Mouse (Mus musculus): Measurements from ENCODE around the gene Aim2. TPM values are rescaled to one million over a fixed set of nuclear protein-coding genes. Genes with fewer than 3 reads are reported as not detected.
"Not testable (repeated sequence)": the region's sequence is repeated elsewhere in the genome, so short reads cannot be mapped to it uniquely, and the experiment has no call there.

Aim2 gene
- total RNA-seq, 2 experiments from 2014 or later, result 3.2 to 4.6 TPM

GRCm38 (mm10) chr1:173443061-173443460 lies 92.4 kb downstream of the Aim2 start:
- no peak for DNase-seq (ENCODE audit: extremely low spot score in 1 of 2, low spot score in 1 of 2)

GRCm38 (mm10) chr1:173447067-173447466 lies 96.4 kb downstream of the Aim2 start:
- DNase-seq (ENCODE audit: extremely low spot score in 1 of 2, low spot score in 1 of 2), result no peak

- no peak for DNase-seq (ENCODE audit: extremely low spot score in 1 of 2, low spot score in 1 of 2)
Observed at GRCm38 (mm10) chr1:173450621-173451020, 99.9 kb downstream of the Aim2 start.

- no peak for DNase-seq (ENCODE audit: extremely low spot score in 1 of 2, low spot score in 1 of 2)
Observed at GRCm38 (mm10) chr1:173451665-173452064, 101.0 kb downstream of the Aim2 start.

GRCm38 (mm10) chr1:173456139-173456754 lies 105.6 kb downstream of the Aim2 start:
- DNase-seq (ENCODE audit: extremely low spot score in 1 of 2, low spot score in 1 of 2), result no peak

- no peak for DNase-seq (ENCODE audit: extremely low spot score in 1 of 2, low spot score in 1 of 2)
Observed at GRCm38 (mm10) chr1:173456761-173457160, 106.1 kb downstream of the Aim2 start.

GRCm38 (mm10) chr1:173480399-173481181 lies 129.9 kb downstream of the Aim2 start:
- not testable (repeated sequence) for DNase-seq (ENCODE audit: extremely low spot score in 1 of 2, low spot score in 1 of 2)

- not testable (repeated sequence) for DNase-seq (ENCODE audit: extremely low spot score in 1 of 2, low spot score in 1 of 2)
Observed at GRCm38 (mm10) chr1:173481182-173481574, 130.5 kb downstream of the Aim2 start.

GRCm38 (mm10) chr1:173490812-173491480 lies 140.3 kb downstream of the Aim2 start, which contains the start of gene Ifi206:
Ifi206 (minus strand) TSS chr1:173491041.
- not testable (repeated sequence) for DNase-seq (ENCODE audit: extremely low spot score in 1 of 2, low spot score in 1 of 2)

- DNase-seq (ENCODE audit: extremely low spot score in 1 of 2, low spot score in 1 of 2), result not testable (repeated sequence)
Observed at GRCm38 (mm10) chr1:173491483-173491882, 140.8 kb downstream of the Aim2 start.

- DNase-seq (ENCODE audit: extremely low spot score in 1 of 2, low spot score in 1 of 2), result not testable (repeated sequence)
Observed at GRCm38 (mm10) chr1:173510595-173510994, 159.9 kb downstream of the Aim2 start.

Other genes starting within 250 kb of the Aim2 start
- gene Olfr1408, start 213.5 kb upstream of the Aim2 start, total RNA-seq (2021), result not detected
- gene Olfr1406, start 160.2 kb upstream of the Aim2 start, total RNA-seq (2021), result not detected
- not detected for gene Olfr218, start 153.1 kb upstream of the Aim2 start, total RNA-seq (2021)
- not detected for gene Olfr1404, start 138.5 kb upstream of the Aim2 start, total RNA-seq (2021)
- gene Fcer1a, start 123.7 kb upstream of the Aim2 start, total RNA-seq (2021), result not detected
- not detected for gene Olfr418, start 84.9 kb upstream of the Aim2 start, total RNA-seq (2021)
- gene Mptx2, start 73.1 kb upstream of the Aim2 start, total RNA-seq (2021), result not detected
- gene Ackr1, start 17.1 kb upstream of the Aim2 start, total RNA-seq (2021), result 10 to 100 TPM; 64.9 to 73.8 TPM
- gene Cadm3, start 16.8 kb downstream of the Aim2 start, total RNA-seq (2021), result 100 to 1,000 TPM; 362 to 370 TPM
- gene Ifi206, start 140.2 kb downstream of the Aim2 start, total RNA-seq (2021), result not detected
- gene Ifi214, start 185.1 kb downstream of the Aim2 start, total RNA-seq (2021), result not detected
- not detected for gene Ifi213, start 248.4 kb downstream of the Aim2 start, total RNA-seq (2021)